Mouse (Mus musculus) midbrain, embryonic 13.5 days (tissue): Measurements from ENCODE around the gene Myo18b. TPM values are rescaled to one million over a fixed set of nuclear protein-coding genes. Genes with fewer than 3 reads are reported as not detected.

Source experiments
- ATAC-seq: fragments of 200-750 bp; cut with Nextera tagmentation; 2 replicates; pipeline ENCODE4 v1.8.0; 2017; ENCODE audit warnings: mild to moderate bottlenecking, moderate TSS enrichment, moderate library complexity
- H3K27ac ChIP-seq: fragments of 300-500 bp; sonication (generic); 2 replicates; pipeline ENCODE4 v1.5.1; 2015; ENCODE audit warnings: inconsistent platforms, mild to moderate bottlenecking, moderate library complexity
- H3K27me3 ChIP-seq: fragments of 300-500 bp; sonication (generic); 2 replicates; pipeline ENCODE4 v1.6.1; 2015; ENCODE audit warnings: mild to moderate bottlenecking, inconsistent platforms
- H3K36me3 ChIP-seq: fragments of 300-500 bp; sonication (generic); 2 replicates; pipeline ENCODE4 v1.6.1; 2015; ENCODE audit warnings: mild to moderate bottlenecking, inconsistent platforms
- H3K4me1 ChIP-seq: fragments of 300-500 bp; sonication (generic); replicated peaks from 2 replicates; pipeline ENCODE4 v1.6.1; 2015; ENCODE audit warnings: inconsistent platforms
- H3K4me2 ChIP-seq: fragments of 300-500 bp; sonication (generic); replicated peaks from 2 replicates; pipeline ENCODE4 v1.6.1; 2015; ENCODE audit warnings: moderate library complexity, mild to moderate bottlenecking, inconsistent platforms
- H3K4me3 ChIP-seq: fragments of 300-500 bp; sonication (generic); replicated peaks from 2 replicates; pipeline ENCODE4 v1.5.1; 2015; ENCODE audit warnings: mild to moderate bottlenecking, inconsistent platforms
- H3K9ac ChIP-seq: fragments of 300-500 bp; sonication (generic); replicated peaks from 2 replicates; pipeline ENCODE4 v1.6.1; 2015; ENCODE audit warnings: mild to moderate bottlenecking, inconsistent platforms
- H3K9me3 ChIP-seq: fragments of 300-500 bp; sonication (generic); 2 replicates; pipeline ENCODE4 v1.6.1; 2016; ENCODE audit warnings: mild to moderate bottlenecking, inconsistent platforms
- WGBS: fragments of 180-500 bp; shearing (Covaris S2); methylation state at CpG from one replicate; pipeline ENCODE4 v1.1.7; 2015; 5-methylcytosine and 5-hydroxymethylcytosine counted together
- polyA plus RNA-seq: library from polyadenylated mRNA; unstranded; fragments of >200 nt; fragmentation: Nextera tagmentation; extraction: Ambion mirVana; gene quantifications from 2 replicates; pipeline ENCODE4 v1.2.1, GENCODE M21; 2015

The Myo18b gene
- polyA plus RNA-seq, 1 experiment from 2014 or later: 2.3 TPM

GRCm38 (mm10) chr5:112686309-112687099 is 209.7 kb downstream of the Myo18b start:
- 70% methylated on average over 14 of the region's 14 CpGs for WGBS
- no peak for ATAC-seq
- H3K27ac ChIP-seq: no peak overlapping the region

GRCm38 (mm10) chr5:112679251-112679650 is 216.9 kb downstream of the Myo18b start:
- Histone ChIP-seq H3K4me3 (no peak overlapping the region), H3K4me2 (no peak overlapping the region), H3K36me3 (no peaks in the 10 kb centered on the region), H3K9me3 (no peaks in the 10 kb centered on the region), H3K9ac (no peak overlapping the region), H3K4me1 (peaks cover 21% of the 10 kb centered on the region), H3K27me3 (no peaks in the 10 kb centered on the region), H3K27ac (no peak overlapping the region)
- WGBS: 91% methylated on average over 2 of the region's 2 CpGs
- no peak for ATAC-seq

More at GRCm38 (mm10) chr5:112686309-112687099, 209.7 kb downstream of the Myo18b start:
- no peak overlapping the region for H3K9ac ChIP-seq
- H3K36me3 ChIP-seq: no peaks in the 10 kb centered on the region
- no peak overlapping the region for H3K4me3 ChIP-seq
- no peaks in the 10 kb centered on the region for H3K9me3 ChIP-seq
- no peaks in the 10 kb centered on the region for H3K27me3 ChIP-seq
- H3K4me2 ChIP-seq: no peak overlapping the region
- peaks cover 8% of the 10 kb centered on the region; the same call in 1 of the 2 replicates for H3K4me1 ChIP-seq

GRCm38 (mm10) chr5:112678153-112678552 is 218.0 kb downstream of the Myo18b start:
- no peak overlapping the region for H3K4me3 ChIP-seq
- no peaks in the 10 kb centered on the region for H3K27me3 ChIP-seq
- H3K4me1 ChIP-seq: peaks cover 21% of the 10 kb centered on the region
- ATAC-seq: no peak; the same call in 1 of the 2 replicates
- H3K9me3 ChIP-seq: no peaks in the 10 kb centered on the region
- no peak overlapping the region for H3K4me2 ChIP-seq
- H3K36me3 ChIP-seq: no peaks in the 10 kb centered on the region
- WGBS: 42% methylated on average over 4 of the region's 4 CpGs
- H3K27ac ChIP-seq: no peak overlapping the region
- no peak overlapping the region for H3K9ac ChIP-seq

GRCm38 (mm10) chr5:112674806-112675205 is 221.4 kb downstream of the Myo18b start:
- H3K4me3 ChIP-seq: no peak overlapping the region
- WGBS: 82% methylated on average over 5 of the region's 5 CpGs
- no peaks in the 10 kb centered on the region for H3K9me3 ChIP-seq
- H3K27me3 ChIP-seq: no peaks in the 10 kb centered on the region
- H3K9ac ChIP-seq: no peak overlapping the region
- H3K27ac ChIP-seq: no peak overlapping the region
- H3K4me2 ChIP-seq: no peak overlapping the region
- no peak for ATAC-seq
- H3K4me1 ChIP-seq: peaks cover 21% of the 10 kb centered on the region
- H3K36me3 ChIP-seq: no peaks in the 10 kb centered on the region

GRCm38 (mm10) chr5:112672457-112672856 is 223.7 kb downstream of the Myo18b start:
- ATAC-seq: no peak
- Histone ChIP-seq H3K4me2 (no peak overlapping the region), H3K4me1 (peaks cover 7% of the 10 kb centered on the region), H3K36me3 (no peaks in the 10 kb centered on the region), H3K9ac (no peak overlapping the region), H3K9me3 (no peaks in the 10 kb centered on the region), H3K27me3 (no peaks in the 10 kb centered on the region), H3K4me3 (no peak overlapping the region), H3K27ac (no peak overlapping the region)
- 65% methylated on average over 7 of the region's 7 CpGs for WGBS

GRCm38 (mm10) chr5:112671961-112672360 is 224.2 kb downstream of the Myo18b start:
- Histone ChIP-seq H3K27ac (no peak overlapping the region), H3K4me1 (peaks cover 7% of the 10 kb centered on the region), H3K4me2 (no peak overlapping the region), H3K9ac (no peak overlapping the region), H3K36me3 (no peaks in the 10 kb centered on the region), H3K27me3 (no peaks in the 10 kb centered on the region), H3K9me3 (no peaks in the 10 kb centered on the region), H3K4me3 (no peak overlapping the region)
- ATAC-seq: no peak
- WGBS: 51% methylated on average over 2 of the region's 2 CpGs

- no peaks in the 10 kb centered on the region; the same call in 1 of the 2 replicates for H3K9me3 ChIP-seq
- peaks cover 27% of the 10 kb centered on the region for H3K4me1 ChIP-seq
- no peak for ATAC-seq
- H3K36me3 ChIP-seq: no peaks in the 10 kb centered on the region
- no peak overlapping the region for H3K27ac ChIP-seq
- no peak overlapping the region for H3K4me3 ChIP-seq
- 81% methylated on average over 8 of the region's 8 CpGs for WGBS
- no peak overlapping the region for H3K9ac ChIP-seq
- no peaks in the 10 kb centered on the region for H3K27me3 ChIP-seq
- no peak overlapping the region for H3K4me2 ChIP-seq
Measured at GRCm38 (mm10) chr5:112667153-112667552, 229.0 kb downstream of the Myo18b start.

- Histone ChIP-seq H3K9ac (no peak overlapping the region), H3K36me3 (no peaks in the 10 kb centered on the region)
- 18% methylated on average over 7 of the region's 7 CpGs for WGBS
Measured at GRCm38 (mm10) chr5:112665661-112666060, 230.5 kb downstream of the Myo18b start.

GRCm38 (mm10) chr5:112663701-112664100 is 232.5 kb downstream of the Myo18b start:
- Histone ChIP-seq H3K4me1 (peaks cover 38% of the 10 kb centered on the region), H3K4me2 (no peak overlapping the region), H3K27me3 (no peaks in the 10 kb centered on the region), H3K4me3 (no peak overlapping the region), H3K36me3 (no peaks in the 10 kb centered on the region), H3K27ac (peak overlapping the region; percentile 74), H3K9me3 (no peaks in the 10 kb centered on the region; the same call in 1 of the 2 replicates), H3K9ac (no peak overlapping the region)
- WGBS: 5% methylated on average over 1 of the region's 1 CpGs
- peak; percentile 69 for ATAC-seq

More at GRCm38 (mm10) chr5:112665661-112666060, 230.5 kb downstream of the Myo18b start:
- Histone ChIP-seq H3K4me1 (peaks cover 30% of the 10 kb centered on the region), H3K4me2 (no peak overlapping the region), H3K4me3 (no peak overlapping the region), H3K27me3 (no peaks in the 10 kb centered on the region), H3K27ac (peak overlapping the region; percentile 59), H3K9me3 (no peaks in the 10 kb centered on the region; the same call in 1 of the 2 replicates)
- ATAC-seq: no peak

GRCm38 (mm10) chr5:112660924-112661431 is 235.2 kb downstream of the Myo18b start:
- H3K27me3 ChIP-seq: no peaks in the 10 kb centered on the region
- H3K9me3 ChIP-seq: no peaks in the 10 kb centered on the region; the same call in 1 of the 2 replicates
- peak overlapping the region; percentile 62 for H3K27ac ChIP-seq
- peaks cover 47% of the 10 kb centered on the region for H3K4me1 ChIP-seq
- 0 out of 2 replicates have a peak overlapping the region, but pooled peaks have one; percentile 26 for H3K4me2 ChIP-seq
- no peaks in the 10 kb centered on the region for H3K36me3 ChIP-seq
- no peak overlapping the region for H3K4me3 ChIP-seq
- ATAC-seq: peak; percentile 49
- WGBS: 22% methylated on average over 10 of the region's 10 CpGs
- no peak overlapping the region for H3K9ac ChIP-seq

GRCm38 (mm10) chr5:112659295-112659694 is 236.9 kb downstream of the Myo18b start:
- Histone ChIP-seq H3K9me3 (no peaks in the 10 kb centered on the region; the same call in 1 of the 2 replicates), H3K4me2 (no peak overlapping the region), H3K4me3 (no peak overlapping the region), H3K27ac (no peak overlapping the region), H3K27me3 (no peaks in the 10 kb centered on the region), H3K9ac (no peak overlapping the region), H3K36me3 (no peaks in the 10 kb centered on the region), H3K4me1 (peaks cover 43% of the 10 kb centered on the region)
- no peak for ATAC-seq
- 52% methylated on average over 4 of the region's 4 CpGs for WGBS

- H3K4me2 ChIP-seq: no peak overlapping the region
- peak overlapping the region; percentile 58; the same call in 1 of the 2 replicates for H3K27ac ChIP-seq
- no peaks in the 10 kb centered on the region for H3K36me3 ChIP-seq
- H3K9me3 ChIP-seq: no peaks in the 10 kb centered on the region
- H3K4me1 ChIP-seq: peaks cover 33% of the 10 kb centered on the region
- H3K9ac ChIP-seq: no peak overlapping the region
- 5% methylated on average over 6 of the region's 6 CpGs for WGBS
- no peak overlapping the region for H3K4me3 ChIP-seq
- no peaks in the 10 kb centered on the region for H3K27me3 ChIP-seq
- 0 out of 2 replicates have a peak, but pooled peaks have one; percentile 21 for ATAC-seq
Measured at GRCm38 (mm10) chr5:112656811-112657210, 239.4 kb downstream of the Myo18b start.
